Mouse (Mus musculus) myocyte (in vitro differentiated cells): Measurements from ENCODE around the gene Traip.

Experiments used
- MAX ChIP-seq: IDR thresholded peaks from one replicate; pipeline ENCODE4 v1.6.1; 2011; ENCODE audit warnings: low read depth, mild to moderate bottlenecking, control low read depth
- POLR2A ChIP-seq: IDR thresholded peaks from one replicate; pipeline ENCODE4 v1.6.1; 2011; ENCODE audit warnings: low read depth, mild to moderate bottlenecking, control low read depth, moderate library complexity; ENCODE audit not compliant: insufficient read length
- POLR2AphosphoS2 ChIP-seq: IDR thresholded peaks from one replicate; pipeline ENCODE4 v1.6.1; 2011; ENCODE audit warnings: low read depth, control low read depth; ENCODE audit not compliant: insufficient read length

- no peak for TF ChIP-seq POLR2AphosphoS2
- TF ChIP-seq MAX = no peak
- TF ChIP-seq POLR2A = no peak
These were observed 38.0 kb downstream of the Traip start for GRCm38 (mm10) chr9:107987950-107988349.
